Mouse (Mus musculus) testis, adult 2 months (tissue): ENCODE data around the gene Spire2. TPM values are rescaled to one million over a fixed set of nuclear protein-coding genes. Genes with fewer than 3 reads are reported as not detected.

Experiments used
- H3K27ac ChIP-seq: fragments of 200-500 bp; 2 replicates; pipeline ENCODE4 v1.5.1; 2012; ENCODE audit warnings: low read depth, low read length; ENCODE audit not compliant: control insufficient read depth, insufficient read depth
- H3K27me3 ChIP-seq: fragments of 200-500 bp; 2 replicates; pipeline ENCODE4 v1.6.1; 2012; ENCODE audit warnings: mild to moderate bottlenecking, low read length, moderate library complexity; ENCODE audit not compliant: control insufficient read depth, insufficient read depth
- H3K36me3 ChIP-seq: fragments of 200-500 bp; 2 replicates; pipeline ENCODE4 v1.6.1; 2012; ENCODE audit warnings: mild to moderate bottlenecking, low read length; ENCODE audit not compliant: control insufficient read depth, insufficient read depth
- H3K4me1 ChIP-seq: fragments of 200-500 bp; 2 replicates; pipeline ENCODE4 v1.6.1; 2012; ENCODE audit warnings: low read length; ENCODE audit not compliant: control insufficient read depth, insufficient read depth
- H3K4me3 ChIP-seq: fragments of 200-500 bp; 2 replicates; pipeline ENCODE4 v1.5.1; 2012; ENCODE audit warnings: low read depth, mild to moderate bottlenecking, low read length, moderate library complexity, mixed read lengths; ENCODE audit not compliant: control insufficient read depth
- CTCF ChIP-seq: fragments of 200-500 bp; IDR thresholded peaks from 2 replicates; pipeline ENCODE4 v1.5.1; 2012; ENCODE audit warnings: low read depth, mild to moderate bottlenecking, inconsistent platforms, low read length, moderate library complexity; ENCODE audit not compliant: control insufficient read depth, insufficient read depth, insufficient replicate concordance
- POLR2A ChIP-seq: fragments of 200-500 bp; IDR thresholded peaks from 2 replicates; pipeline ENCODE4 v1.6.1; 2012; ENCODE audit warnings: low read depth, mild to moderate bottlenecking, inconsistent platforms, low read length, moderate library complexity; ENCODE audit not compliant: control insufficient read depth
- polyA plus RNA-seq: library from polyadenylated mRNA; depleted of rRNA; stranded (reverse); fragments of >200 nt; gene quantifications from 2 replicates; pipeline ENCODE4 v1.2.3, GENCODE M21; 2012

Gene Spire2
- polyA plus RNA-seq, 1 experiment: 26.0 TPM

GRCm38 (mm10) chr8:123402730-123403326 is 70.3 kb downstream of the Spire2 start:
- TF ChIP-seq POLR2A (no peak), CTCF (no peak)
- H3K36me3 ChIP-seq: no peaks in the 10 kb centered on the region

GRCm38 (mm10) chr8:123404521-123404920 is 72.0 kb downstream of the Spire2 start:
- H3K36me3 ChIP-seq: no peaks in the 10 kb centered on the region
- H3K4me1 ChIP-seq: no peaks in the 10 kb centered on the region
- no peak overlapping the region for H3K27ac ChIP-seq
- H3K27me3 ChIP-seq: no peaks in the 10 kb centered on the region
- TF ChIP-seq POLR2A: no peak
- TF ChIP-seq CTCF: no peak
- H3K4me3 ChIP-seq: no peak overlapping the region

More at GRCm38 (mm10) chr8:123402730-123403326, 70.3 kb downstream of the Spire2 start:
- Histone ChIP-seq H3K27ac (no peak overlapping the region), H3K27me3 (no peaks in the 10 kb centered on the region), H3K4me3 (no peak overlapping the region), H3K4me1 (no peaks in the 10 kb centered on the region)

DNA sequence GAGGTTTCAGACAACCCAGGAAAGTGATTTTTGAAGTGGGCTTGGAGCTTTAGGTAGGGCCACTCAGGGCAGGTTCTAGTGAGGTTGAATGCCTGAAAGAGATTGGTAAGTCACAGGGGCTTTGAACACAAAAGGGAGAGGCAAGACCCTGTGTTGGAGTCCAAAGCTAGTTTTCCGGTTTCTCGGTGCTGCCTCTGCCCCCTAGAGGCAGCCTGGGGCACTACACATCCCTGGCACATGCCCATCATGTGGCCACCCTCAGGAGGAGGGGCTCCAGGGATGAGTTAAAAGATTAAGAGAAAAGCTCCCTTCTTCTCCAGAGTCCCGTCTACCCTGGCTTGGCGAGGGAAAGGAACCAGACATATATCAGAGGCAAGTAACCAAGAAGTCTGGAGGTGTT is 74.3 kb downstream of the Spire2 start, which contains the start of gene Mc1r:
Gene Mc1r (plus strand): TSS at position 322 of the 400 bp plus-strand sequence.
- H3K27me3 ChIP-seq: no peaks in the 10 kb centered on the region
- TF ChIP-seq POLR2A (no peak), CTCF (peak; percentile 92)
- no peak within 1 kb of the TSS for H3K27ac ChIP-seq
- no peaks in the 10 kb centered on the region for H3K36me3 ChIP-seq
- no peak within 1 kb of the TSS for H3K4me3 ChIP-seq
- peaks cover 6% of the 10 kb centered on the region for H3K4me1 ChIP-seq

- no peak for TF ChIP-seq CTCF
- TF ChIP-seq POLR2A: no peak
- H3K4me3 ChIP-seq: no peak overlapping the region
- H3K27me3 ChIP-seq: no peaks in the 10 kb centered on the region
- H3K27ac ChIP-seq: no peak overlapping the region
- H3K4me1 ChIP-seq: peaks cover 14% of the 10 kb centered on the region
- no peaks in the 10 kb centered on the region for H3K36me3 ChIP-seq
Measured at GRCm38 (mm10) chr8:123407612-123408011, 75.1 kb downstream of the Spire2 start.

DNA sequence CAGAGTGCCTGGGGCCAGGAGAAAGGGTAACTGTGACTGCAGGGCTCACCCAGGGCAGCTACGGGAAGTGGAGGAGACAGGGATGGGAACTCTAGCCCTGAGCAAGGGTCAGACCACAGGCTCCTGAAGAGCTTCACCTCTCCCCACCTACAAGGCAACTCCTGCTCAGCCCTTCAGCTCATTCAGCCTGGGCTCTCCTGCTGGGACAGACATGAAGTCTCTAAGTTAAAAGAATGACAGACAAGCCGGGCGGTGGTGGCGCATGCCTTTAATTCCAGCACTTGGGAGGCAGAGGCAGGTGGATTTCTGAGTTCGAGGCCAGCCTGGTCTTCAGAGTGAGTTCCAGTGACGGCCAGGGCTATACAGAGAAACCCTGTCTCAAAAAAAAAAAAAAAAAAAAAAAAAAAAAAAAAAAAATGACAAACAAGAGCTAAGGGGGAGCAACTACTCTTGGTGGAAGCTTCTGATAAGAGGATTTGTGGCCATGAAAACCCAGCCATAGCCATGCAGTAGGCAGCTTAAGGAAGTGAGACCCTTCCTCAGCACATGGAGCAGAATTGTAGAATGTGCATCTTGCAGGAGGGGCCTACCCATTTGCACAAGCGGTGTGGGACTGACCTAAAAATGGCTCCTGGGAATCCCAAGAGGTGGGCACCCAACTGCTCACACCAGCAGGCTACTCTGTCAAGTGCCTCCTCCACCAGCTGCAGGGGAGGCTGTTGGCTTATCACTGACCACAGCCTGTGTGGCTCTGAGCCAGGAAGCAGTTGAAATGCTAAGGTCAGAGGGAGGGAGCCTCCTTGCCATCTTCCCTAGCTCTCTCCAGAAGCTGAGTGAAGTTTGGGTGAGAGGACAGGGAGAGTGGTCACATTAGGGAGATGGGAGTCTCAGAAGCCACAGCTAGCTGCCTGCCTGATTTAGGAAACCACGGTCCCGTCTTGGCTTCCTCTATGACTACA is 76.4 kb downstream of the Spire2 start:
- Histone ChIP-seq H3K36me3 (no peaks in the 10 kb centered on the region), H3K27ac (no peak overlapping the region), H3K4me1 (peaks cover 14% of the 10 kb centered on the region), H3K4me3 (no peak overlapping the region), H3K27me3 (no peaks in the 10 kb centered on the region)
- TF ChIP-seq POLR2A (no peak), CTCF (no peak)

DNA sequence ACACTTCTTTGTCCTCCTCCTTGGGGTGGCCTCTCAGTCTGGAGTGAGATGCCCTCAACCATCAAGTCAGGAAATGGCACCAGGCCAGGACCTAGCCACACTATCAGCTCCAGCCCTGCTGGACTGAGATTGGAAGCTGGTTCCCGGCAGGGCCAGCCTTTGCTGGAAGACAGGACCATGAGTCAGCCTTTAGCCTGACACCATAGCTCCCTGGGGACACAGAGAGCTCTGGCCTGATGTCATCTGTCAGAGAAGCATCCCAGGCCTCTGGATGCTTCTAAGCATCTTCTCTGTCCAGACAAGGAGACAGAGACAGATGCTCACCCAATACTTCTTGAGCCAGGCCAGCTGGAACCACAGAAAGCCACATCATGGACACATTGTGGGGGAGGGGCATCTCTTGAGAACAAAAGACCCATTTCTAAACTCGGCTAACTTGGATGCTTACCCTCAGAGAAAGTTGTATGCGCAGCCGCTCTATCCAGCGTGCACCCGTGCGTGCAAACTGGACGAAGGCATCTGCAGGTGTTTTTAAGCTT is 77.6 kb downstream of the Spire2 start:
- Histone ChIP-seq H3K27me3 (no peaks in the 10 kb centered on the region), H3K4me3 (no peak overlapping the region), H3K4me1 (peaks cover 14% of the 10 kb centered on the region), H3K36me3 (no peaks in the 10 kb centered on the region), H3K27ac (no peak overlapping the region)
- TF ChIP-seq CTCF (no peak), POLR2A (no peak)

GRCm38 (mm10) chr8:123410788-123411187 is 78.3 kb downstream of the Spire2 start:
- Histone ChIP-seq H3K27me3 (no peaks in the 10 kb centered on the region), H3K27ac (no peak overlapping the region), H3K36me3 (no peaks in the 10 kb centered on the region), H3K4me3 (no peak overlapping the region), H3K4me1 (peaks cover 14% of the 10 kb centered on the region)
- TF ChIP-seq CTCF: no peak
- no peak for TF ChIP-seq POLR2A
